Mouse (Mus musculus): Measurements from ENCODE around the gene 4921517D22Rik. TPM values are rescaled to one million over a fixed set of nuclear protein-coding genes. Genes with fewer than 3 reads are reported as not detected.

Gene 4921517D22Rik
- polyA plus RNA-seq, 1 experiment from 2014 or later = not detected

GRCm38 (mm10) chr13:59657781-59658180, 36.1 kb downstream of the 4921517D22Rik start:
- Histone ChIP-seq H3K27ac (ENCODE audit: low read length) (no peak overlapping the region), H3K27me3 (replicated peaks; ENCODE audit: insufficient read depth, low read length) (no peaks in the 10 kb centered on the region), H3K4me3 (ENCODE audit: low read depth, low read length) (no peak overlapping the region), H3K36me3 (ENCODE audit: insufficient read depth, low read length) (no peaks in the 10 kb centered on the region), H3K9me3 (ENCODE audit: low read length) (no peaks in the 10 kb centered on the region), H3K4me1 (ENCODE audit: insufficient read depth, low read depth, low read length) (peaks cover 7% of the 10 kb centered on the region; the same call in 1 of the 2 replicates), H3K4me2 (replicated peaks; ENCODE audit: low read depth, low read length) (no peak overlapping the region), H3K9ac (replicated peaks; ENCODE audit: low read depth) (no peak overlapping the region)
- 82% methylated on average over 5 of the region's 5 CpGs for WGBS
- no peak for ATAC-seq
- DNase-seq (ENCODE audit: low spot score) = no peak
- TF ChIP-seq CTCF (IDR thresholded peaks at IDR 0.05) = no peak
- TF ChIP-seq EP300 (IDR thresholded peaks at IDR 0.05) = no peak

- peak overlapping the region; percentile 32; the same call in 1 of the 2 replicates for H3K27ac ChIP-seq (ENCODE audit: low read length)
- peak; percentile 27; the same call in 1 of the 2 replicates for ATAC-seq
- TF ChIP-seq EP300 (IDR thresholded peaks at IDR 0.05) = no peak
- TF ChIP-seq CTCF (IDR thresholded peaks at IDR 0.05) = no peak
- H3K9ac ChIP-seq (replicated peaks; ENCODE audit: low read depth) = no peak overlapping the region
- H3K9me3 ChIP-seq (ENCODE audit: low read length) = no peaks in the 10 kb centered on the region
- WGBS = 66% methylated on average over 4 of the region's 4 CpGs
- no peaks in the 10 kb centered on the region for H3K27me3 ChIP-seq (replicated peaks; ENCODE audit: insufficient read depth, low read length)
- no peaks in the 10 kb centered on the region for H3K36me3 ChIP-seq (ENCODE audit: insufficient read depth, low read length)
- peak; percentile 18 for DNase-seq (ENCODE audit: low spot score)
- no peak overlapping the region for H3K4me2 ChIP-seq (replicated peaks; ENCODE audit: low read depth, low read length)
- no peak overlapping the region for H3K4me3 ChIP-seq (ENCODE audit: low read depth, low read length)
- H3K4me1 ChIP-seq (ENCODE audit: insufficient read depth, low read depth, low read length) = peaks cover 7% of the 10 kb centered on the region; the same call in 1 of the 2 replicates
These were observed 36.9 kb downstream of the 4921517D22Rik start for GRCm38 (mm10) chr13:59656975-59657388.

- no peaks in the 10 kb centered on the region for H3K27me3 ChIP-seq (replicated peaks; ENCODE audit: insufficient read depth, low read length)
- H3K27ac ChIP-seq (ENCODE audit: low read length) = peak overlapping the region; percentile 32; the same call in 1 of the 2 replicates
- WGBS = 61% methylated on average over 10 of the region's 10 CpGs
- ATAC-seq (peak; percentile 37), DNase-seq (ENCODE audit: low spot score) (no peak)
- H3K4me2 ChIP-seq (replicated peaks; ENCODE audit: low read depth, low read length) = no peak overlapping the region
- H3K4me1 ChIP-seq (ENCODE audit: insufficient read depth, low read depth, low read length) = peaks cover 7% of the 10 kb centered on the region; the same call in 1 of the 2 replicates
- H3K4me3 ChIP-seq (ENCODE audit: low read depth, low read length) = no peak overlapping the region
- H3K9me3 ChIP-seq (ENCODE audit: low read length) = no peaks in the 10 kb centered on the region
- TF ChIP-seq CTCF (IDR thresholded peaks at IDR 0.05) = no peak
- TF ChIP-seq EP300 (IDR thresholded peaks at IDR 0.05) = no peak
- H3K9ac ChIP-seq (replicated peaks; ENCODE audit: low read depth) = no peak overlapping the region
- H3K36me3 ChIP-seq (ENCODE audit: insufficient read depth, low read length) = no peaks in the 10 kb centered on the region
These were observed 37.5 kb downstream of the 4921517D22Rik start for GRCm38 (mm10) chr13:59656316-59656832.

GRCm38 (mm10) chr13:59655718-59656315, 38.1 kb downstream of the 4921517D22Rik start:
- TF ChIP-seq CTCF (IDR thresholded peaks at IDR 0.05) (no peak), EP300 (IDR thresholded peaks at IDR 0.05) (no peak)
- Histone ChIP-seq H3K9me3 (ENCODE audit: low read length) (no peaks in the 10 kb centered on the region), H3K4me1 (ENCODE audit: insufficient read depth, low read depth, low read length) (peaks cover 7% of the 10 kb centered on the region; the same call in 1 of the 2 replicates), H3K4me3 (ENCODE audit: low read depth, low read length) (no peak overlapping the region), H3K4me2 (replicated peaks; ENCODE audit: low read depth, low read length) (no peak overlapping the region), H3K36me3 (ENCODE audit: insufficient read depth, low read length) (no peaks in the 10 kb centered on the region), H3K27ac (ENCODE audit: low read length) (no peak overlapping the region), H3K9ac (replicated peaks; ENCODE audit: low read depth) (no peak overlapping the region), H3K27me3 (replicated peaks; ENCODE audit: insufficient read depth, low read length) (no peaks in the 10 kb centered on the region)
- DNase-seq (ENCODE audit: low spot score) (peak; percentile 48), ATAC-seq (peak; percentile 70)
- 75% methylated on average over 15 of the region's 15 CpGs for WGBS

- ATAC-seq (no peak), DNase-seq (ENCODE audit: low spot score) (no peak)
- Histone ChIP-seq H3K4me1 (ENCODE audit: insufficient read depth, low read depth, low read length) (peaks cover 7% of the 10 kb centered on the region; the same call in 1 of the 2 replicates), H3K36me3 (ENCODE audit: insufficient read depth, low read length) (no peaks in the 10 kb centered on the region), H3K4me2 (replicated peaks; ENCODE audit: low read depth, low read length) (no peak overlapping the region), H3K27ac (ENCODE audit: low read length) (no peak overlapping the region), H3K27me3 (replicated peaks; ENCODE audit: insufficient read depth, low read length) (no peaks in the 10 kb centered on the region), H3K9ac (replicated peaks; ENCODE audit: low read depth) (no peak overlapping the region), H3K9me3 (ENCODE audit: low read length) (no peaks in the 10 kb centered on the region), H3K4me3 (ENCODE audit: low read depth, low read length) (no peak overlapping the region)
- no peak for TF ChIP-seq EP300 (IDR thresholded peaks at IDR 0.05)
- no peak for TF ChIP-seq CTCF (IDR thresholded peaks at IDR 0.05)
- 88% methylated on average over 5 of the region's 5 CpGs for whole genome bisulfite sequencing
These were observed 39.4 kb downstream of the 4921517D22Rik start for GRCm38 (mm10) chr13:59654465-59654864.

- DNase-seq (ENCODE audit: low spot score) = no peak
- TF ChIP-seq EP300 (IDR thresholded peaks at IDR 0.05) = no peak
- TF ChIP-seq CTCF (IDR thresholded peaks at IDR 0.05) = no peak
- no peaks in the 10 kb centered on the region for H3K36me3 ChIP-seq (ENCODE audit: insufficient read depth, low read length)
- no peak overlapping the region for H3K27ac ChIP-seq (ENCODE audit: low read length)
- ATAC-seq = no peak
- peaks cover 7% of the 10 kb centered on the region; the same call in 1 of the 2 replicates for H3K4me1 ChIP-seq (ENCODE audit: insufficient read depth, low read depth, low read length)
- no peaks in the 10 kb centered on the region for H3K9me3 ChIP-seq (ENCODE audit: low read length)
- H3K27me3 ChIP-seq (replicated peaks; ENCODE audit: insufficient read depth, low read length) = no peaks in the 10 kb centered on the region
- H3K9ac ChIP-seq (replicated peaks; ENCODE audit: low read depth) = no peak overlapping the region
- no peak overlapping the region for H3K4me3 ChIP-seq (ENCODE audit: low read depth, low read length)
- WGBS = 87% methylated on average over 3 of the region's 3 CpGs
- H3K4me2 ChIP-seq (replicated peaks; ENCODE audit: low read depth, low read length) = no peak overlapping the region
These were observed 40.8 kb downstream of the 4921517D22Rik start for GRCm38 (mm10) chr13:59653136-59653535.
